Mouse (Mus musculus) adrenal gland, postnatal 25 days (tissue): Measurements from ENCODE around the gene Usp47. TPM values are rescaled to one million over a fixed set of nuclear protein-coding genes. Genes with fewer than 3 reads are reported as not detected.

ENCODE experiments used
- DNase-seq: peaks from one replicate; pipeline ENCODE4 v3.0.0; 2021; ENCODE audit warnings: mixed read lengths
- long read RNA-seq: library from polyadenylated mRNA; stranded (forward); transcript quantifications from one replicate; pipeline ENCODE4 v2.0.0, GENCODE M21; 2021
- total RNA-seq: library from RNA; stranded (reverse); gene quantifications from 2 replicates; pipeline ENCODE4 v1.2.3, GENCODE M21; 2021

Usp47 gene
- total RNA-seq, result 73.4 and 75.9 TPM in 2 replicates
- long read RNA-seq, full-length matches to known transcripts, result 57 of 76 reads
- long read RNA-seq, partial matches to known transcripts, result 12 of 76 reads
- long read RNA-seq, other reads (novel, unspliced or antisense), result 7 of 76 reads

DNA sequence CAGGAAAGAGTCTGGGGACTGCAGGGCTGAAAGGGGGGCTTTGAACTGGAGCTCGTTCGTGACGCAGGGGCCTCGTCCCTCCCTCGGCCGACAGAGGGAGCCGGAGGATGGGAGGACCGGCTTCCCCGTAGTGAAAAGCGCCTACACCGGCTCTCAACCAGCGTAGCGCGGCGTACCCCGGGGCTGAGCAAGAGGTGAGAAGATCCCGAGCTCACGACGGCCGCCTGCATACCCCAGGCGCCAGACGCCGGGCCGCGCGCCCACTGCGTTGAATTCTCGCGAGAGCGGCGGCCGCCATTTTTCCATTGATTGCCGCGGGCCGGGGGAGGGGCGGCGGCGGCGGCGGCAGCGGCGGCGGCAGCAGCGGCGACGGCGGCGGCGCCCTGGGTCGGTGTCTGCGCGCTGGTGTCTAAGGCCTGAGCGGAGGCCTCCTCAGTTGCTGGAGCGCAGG lies at the start of gene Usp47:
Gene Usp47 (plus strand): TSS at position 355 of the 451 bp plus-strand sequence.
- DNase-seq, result peak; percentile 86

DNA sequence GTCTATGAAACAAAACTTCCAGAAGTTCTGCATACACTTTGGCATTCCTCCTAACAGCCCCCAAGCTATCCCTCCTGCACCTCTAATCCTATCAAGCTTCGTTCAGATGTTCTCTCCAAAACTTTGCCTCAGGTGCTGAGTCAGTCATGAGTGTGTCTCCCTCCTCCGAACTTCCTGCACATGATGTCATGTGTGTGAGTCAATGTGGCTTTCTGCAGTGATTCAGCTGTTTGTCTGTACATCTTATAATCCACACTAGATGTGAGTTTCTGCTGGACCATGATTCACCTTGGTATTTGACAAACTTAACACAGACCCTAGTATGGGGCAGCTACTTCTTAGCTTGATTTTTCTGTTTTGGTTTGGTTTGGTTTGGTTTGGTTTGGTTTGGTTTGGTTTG lies 46.9 kb upstream of the Usp47 start:
- DNase-seq, result no peak

- DNase-seq, result no peak
These were observed 45.4 kb upstream of the Usp47 start for GRCm38 (mm10) chr7:111977871-111978270.

- DNase-seq, result no peak
These were observed 41.0 kb upstream of the Usp47 start for GRCm38 (mm10) chr7:111982296-111982695.

DNA sequence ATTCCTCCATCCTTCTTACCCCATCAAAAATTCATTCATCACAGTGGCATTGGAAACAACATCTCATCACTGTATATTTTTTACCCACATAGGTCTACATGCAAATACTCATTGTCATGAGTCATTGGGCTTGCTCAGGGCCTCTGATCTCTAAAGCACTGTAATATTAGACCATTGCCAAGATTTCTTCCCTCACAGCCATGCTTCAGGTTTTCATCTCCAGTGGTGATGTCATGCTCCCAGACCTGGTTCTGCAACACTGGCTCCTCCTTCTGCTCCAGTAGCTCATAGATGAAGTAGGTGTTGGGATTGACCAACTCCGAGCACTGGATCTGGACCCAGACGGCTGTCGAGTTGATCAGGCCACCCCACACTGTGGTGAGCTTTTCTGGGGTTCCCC lies 38.8 kb upstream of the Usp47 start:
- DNase-seq, result no peak

DNA sequence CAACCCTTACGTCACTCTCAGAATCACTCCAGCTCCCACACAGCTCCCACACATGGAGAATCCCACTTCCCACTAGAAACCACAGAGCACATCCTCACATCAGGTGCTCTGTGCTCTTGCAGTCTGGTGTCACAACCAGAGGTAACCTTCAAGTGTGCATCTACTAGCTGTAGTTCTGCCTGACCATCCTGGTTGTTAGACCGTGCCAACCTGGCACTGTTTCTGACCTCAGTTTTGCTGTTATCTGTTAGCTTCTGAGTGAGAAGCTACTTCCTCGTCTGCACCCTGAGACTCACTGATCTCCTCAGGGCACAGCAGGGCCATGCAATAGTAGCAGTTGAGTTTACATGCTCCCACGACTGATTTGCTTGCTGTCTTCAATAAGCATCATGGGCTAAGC lies 38.0 kb upstream of the Usp47 start:
- DNase-seq, result no peak

GRCm38 (mm10) chr7:111986906-111987305 lies 36.4 kb upstream of the Usp47 start:
- DNase-seq, result no peak

DNA sequence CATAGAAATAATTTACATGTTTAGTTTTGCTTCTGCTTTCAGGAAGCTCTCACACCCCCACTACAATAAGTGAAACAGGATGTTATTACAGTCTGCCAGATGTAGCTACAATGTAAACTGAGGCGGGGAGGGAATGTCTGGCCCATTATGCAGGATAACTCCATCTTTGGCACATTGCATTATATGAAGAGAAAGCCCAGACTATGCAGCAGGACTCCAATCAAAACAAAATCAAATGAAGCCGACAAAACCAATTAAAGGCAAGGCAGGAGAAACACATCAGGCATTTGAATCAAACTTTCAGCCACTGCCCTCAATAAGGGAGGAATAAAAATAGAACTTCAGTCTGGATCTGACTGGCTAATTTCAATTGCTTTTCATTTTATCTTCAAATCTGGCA lies 25.9 kb upstream of the Usp47 start:
- DNase-seq, result no peak

DNA sequence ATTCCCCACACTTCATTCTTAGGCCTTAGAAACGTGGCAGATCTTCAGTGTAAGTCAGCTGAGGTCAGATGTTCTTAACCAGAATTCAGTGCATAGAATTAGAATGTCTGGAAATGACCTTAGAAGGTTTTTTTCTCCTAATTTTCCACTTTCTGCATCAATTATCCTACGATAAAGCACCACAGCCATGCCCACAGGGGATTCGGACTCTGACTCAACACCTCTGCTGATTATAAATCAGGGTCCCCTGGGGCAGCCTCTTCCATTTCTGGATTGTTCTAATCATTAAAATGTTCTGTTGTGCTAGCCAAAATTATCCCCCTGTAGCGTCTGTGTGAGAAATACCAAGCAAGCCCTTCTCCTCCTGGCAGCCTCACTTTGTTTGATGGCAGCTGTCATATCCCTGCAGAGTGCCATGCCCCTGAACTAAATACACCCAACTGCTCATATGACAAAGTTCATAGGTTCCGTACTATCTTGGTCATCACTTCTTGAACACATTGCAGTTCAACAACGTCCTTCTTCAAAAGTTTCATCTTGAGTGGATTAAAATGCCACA lies 24.8 kb upstream of the Usp47 start:
- no peak for DNase-seq

DNA sequence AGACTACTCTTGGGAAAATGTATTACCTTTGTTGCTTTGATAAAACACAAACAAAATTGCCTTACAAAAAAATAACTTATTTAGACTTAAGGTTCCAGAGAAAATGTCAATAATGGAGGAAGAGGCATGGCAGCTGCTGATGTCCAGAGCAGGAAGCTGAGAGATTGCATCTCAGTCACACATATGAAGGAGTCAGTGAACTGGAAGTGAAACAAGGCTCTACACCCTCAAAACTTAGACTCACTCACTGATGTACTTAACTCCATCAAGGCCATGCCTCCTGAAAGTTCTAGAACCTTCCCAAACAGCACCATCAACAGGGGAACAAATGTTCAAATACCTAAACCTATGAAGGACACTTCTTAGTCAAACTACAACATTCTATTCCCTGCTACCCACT lies 23.9 kb upstream of the Usp47 start:
- no peak for DNase-seq

GRCm38 (mm10) chr7:112000166-112000565 lies 23.1 kb upstream of the Usp47 start:
- DNase-seq, result no peak

DNA sequence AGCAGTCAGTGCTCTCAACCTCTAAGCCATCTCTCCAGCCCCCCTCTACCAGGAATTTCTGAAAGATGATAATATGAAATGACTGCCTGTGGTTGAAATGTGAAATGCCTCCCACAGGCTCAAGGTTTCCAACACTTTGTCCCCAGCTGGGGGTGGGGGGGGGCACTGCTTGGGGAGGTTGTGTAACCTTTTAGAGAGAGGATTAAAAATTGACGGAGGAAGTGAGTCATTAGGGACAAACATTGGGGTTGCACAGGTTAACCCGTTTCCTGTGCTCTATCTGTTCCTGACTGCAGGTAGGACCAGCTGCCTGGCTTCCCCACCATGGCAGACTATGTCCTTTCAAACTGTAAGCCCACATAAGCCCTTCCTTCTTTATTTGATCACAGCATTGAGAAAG lies 12.8 kb upstream of the Usp47 start:
- DNase-seq, result no peak

DNA sequence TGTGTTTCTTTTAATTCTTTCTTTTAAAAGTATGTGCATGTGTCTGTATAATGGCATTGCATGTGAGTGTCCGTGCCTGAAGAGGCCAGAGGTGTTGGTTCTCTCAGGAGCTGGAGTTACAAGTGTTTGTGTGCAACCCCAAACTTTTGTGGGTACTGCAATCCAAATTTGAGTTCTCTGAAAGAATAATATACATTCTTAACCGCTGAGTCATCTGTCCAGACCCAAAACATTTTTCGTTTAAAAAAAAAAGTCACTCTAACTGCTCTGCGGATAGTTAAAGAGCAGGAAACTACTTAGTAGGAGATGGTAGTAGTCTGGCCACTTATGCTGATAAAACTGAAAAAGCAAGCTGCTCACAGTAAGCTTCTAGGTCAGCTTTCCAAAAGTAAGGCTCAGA lies 12.3 kb upstream of the Usp47 start:
- DNase-seq, result no peak

GRCm38 (mm10) chr7:112012102-112012501 lies 11.2 kb upstream of the Usp47 start:
- peak; percentile 35 for DNase-seq

DNA sequence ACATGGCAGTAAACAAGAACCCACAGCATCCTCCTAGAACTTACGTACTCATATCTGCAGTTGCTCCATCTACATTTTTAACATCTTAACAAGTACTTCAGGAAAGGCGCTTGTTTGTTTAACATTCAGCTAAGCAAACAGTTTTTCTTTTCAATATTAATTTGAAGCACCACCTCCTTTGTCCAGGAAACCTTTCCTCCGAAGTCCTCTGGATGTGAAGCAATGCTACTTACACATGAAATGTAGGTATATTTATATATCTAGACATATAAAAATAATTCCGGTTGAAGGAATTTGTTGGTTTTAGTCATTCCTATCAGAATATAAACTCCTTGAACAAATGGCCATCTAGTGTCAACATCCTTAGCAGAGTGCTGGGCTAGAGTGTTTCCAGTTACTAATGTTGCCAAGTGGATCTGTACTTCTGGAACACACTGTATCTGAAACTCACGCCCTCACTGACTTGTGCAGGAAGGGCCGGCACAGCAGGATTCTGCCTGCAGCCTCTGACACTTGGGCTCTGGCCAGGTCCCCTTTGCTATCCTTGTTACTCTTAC lies 10.6 kb upstream of the Usp47 start:
- no peak for DNase-seq

DNA sequence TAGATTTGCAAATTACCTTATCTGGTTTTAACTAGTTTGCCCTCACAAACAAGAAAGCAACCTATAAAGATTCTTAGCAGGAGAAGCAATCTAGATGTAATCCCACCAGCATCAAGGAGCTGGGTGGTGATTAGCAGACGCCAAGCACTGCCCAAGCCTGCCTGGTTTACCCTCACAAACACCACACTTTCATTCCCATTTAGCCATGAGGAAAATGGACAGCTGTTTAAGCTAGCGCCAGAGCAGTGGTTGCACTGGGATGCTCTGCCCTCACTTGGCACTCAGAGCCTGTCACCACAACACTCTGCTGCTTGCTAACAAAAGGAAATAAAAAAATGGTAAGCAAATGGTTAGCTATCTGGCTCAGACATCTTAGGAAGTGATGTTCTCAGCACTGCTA lies 9.2 kb upstream of the Usp47 start:
- DNase-seq, result no peak

DNA sequence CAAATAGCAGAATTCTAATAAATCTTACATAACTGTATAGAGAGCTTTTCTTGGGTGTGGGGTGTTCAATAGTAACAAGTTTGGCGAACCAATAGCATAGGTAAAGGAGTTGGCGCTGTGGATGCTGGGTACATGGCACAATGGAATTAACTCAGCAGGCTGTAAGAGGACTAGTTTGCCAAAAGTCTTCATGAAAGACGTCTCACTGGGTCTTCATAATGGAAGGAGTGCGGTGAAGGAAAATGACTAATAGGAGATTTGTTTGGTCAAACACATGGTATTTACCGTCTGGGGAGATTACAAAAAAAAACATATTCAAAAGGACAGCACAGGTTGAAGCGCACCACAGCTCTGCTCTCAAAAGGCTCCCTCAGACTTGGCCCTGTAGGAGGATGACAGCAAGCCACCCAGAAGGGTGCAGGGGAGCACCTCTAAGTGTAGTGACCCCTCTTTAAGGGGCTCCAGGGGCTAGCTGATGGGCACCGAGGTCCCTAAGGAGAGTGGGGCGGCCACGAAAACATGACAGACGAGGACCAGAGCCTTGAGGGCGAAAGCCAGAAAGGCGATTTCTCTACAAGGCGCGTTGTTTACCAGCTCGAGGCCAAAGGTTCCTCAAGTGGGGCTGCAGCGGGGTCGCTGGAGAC lies 676 bp upstream of the Usp47 start:
- DNase-seq, result no peak

DNA sequence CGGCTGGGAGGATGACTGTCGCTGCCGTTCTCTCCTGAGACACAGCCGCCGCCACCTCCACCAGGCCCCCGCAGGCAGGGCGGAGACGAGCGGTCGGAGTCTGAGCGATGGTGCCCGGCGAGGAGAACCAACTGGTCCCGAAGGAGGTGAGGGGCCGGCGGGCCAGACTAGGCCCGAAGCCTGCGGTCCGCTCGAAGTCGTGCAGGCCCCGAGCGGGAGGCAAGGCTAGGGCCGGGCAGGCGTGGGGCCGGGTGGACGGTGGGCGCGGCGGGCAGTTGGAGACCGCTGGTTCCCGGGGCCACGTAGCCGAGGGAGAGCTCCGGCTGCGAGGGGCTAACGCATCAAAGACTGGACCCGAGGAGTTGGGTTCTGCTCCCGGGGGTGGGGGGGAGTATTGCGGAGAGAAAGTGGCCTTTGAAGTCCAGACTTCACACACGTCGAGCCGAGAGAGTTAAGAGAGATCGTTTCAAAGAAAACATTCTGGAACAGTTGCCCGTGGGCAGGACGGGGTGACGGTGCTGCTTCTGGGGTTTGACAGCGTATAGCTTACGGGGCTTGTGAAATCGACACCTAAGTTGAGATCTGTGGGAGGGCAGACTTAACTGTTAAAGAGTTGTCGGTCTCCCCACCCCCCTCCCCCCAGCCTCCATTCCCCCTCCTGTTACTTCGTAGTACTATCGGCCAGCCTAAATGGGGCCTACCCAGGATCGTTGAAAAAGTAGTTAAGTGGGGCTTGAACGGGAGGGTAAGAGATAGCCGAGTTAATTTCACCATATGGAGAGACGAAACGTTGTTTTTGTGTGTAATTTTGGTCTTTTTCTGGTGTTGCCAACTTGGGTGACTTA lies 519 bp downstream of the Usp47 start:
- DNase-seq, result peak; percentile 66

DNA sequence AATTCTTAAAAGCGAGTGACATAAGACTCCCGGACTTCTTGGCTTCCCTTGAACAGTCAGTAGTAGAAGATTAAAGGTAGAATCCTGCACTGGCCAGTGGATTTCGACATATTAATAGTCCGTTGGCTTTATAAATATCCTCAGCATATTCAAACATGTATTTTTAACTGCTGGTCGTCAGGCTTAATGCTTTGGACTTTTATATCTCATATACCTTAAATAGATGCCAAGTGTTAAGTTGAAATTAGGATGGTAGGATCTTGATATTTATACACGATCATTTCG lies 1.1 kb downstream of the Usp47 start:
- DNase-seq, result no peak

- no peak for DNase-seq
These were observed 1.6 kb downstream of the Usp47 start for GRCm38 (mm10) chr7:112024856-112025255.

DNA sequence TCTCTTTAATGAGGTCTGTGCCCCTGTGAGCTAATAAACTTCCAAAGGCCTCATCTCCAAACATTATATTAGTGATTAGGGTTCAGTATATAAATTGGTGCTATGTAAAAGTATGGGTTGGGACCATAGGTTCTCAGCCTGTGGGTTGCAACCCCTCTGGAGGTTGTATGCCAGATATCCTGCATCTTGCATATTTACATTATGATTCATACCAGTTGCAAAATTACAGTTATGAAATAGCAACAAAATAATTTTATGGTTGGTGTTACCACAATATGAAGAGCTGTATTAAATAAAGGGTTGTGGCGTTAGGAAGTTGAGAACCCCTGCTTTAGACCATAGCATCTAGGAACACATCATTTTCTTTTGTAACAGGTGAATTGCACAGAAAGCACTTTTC lies 7.3 kb downstream of the Usp47 start:
- no peak for DNase-seq

DNA sequence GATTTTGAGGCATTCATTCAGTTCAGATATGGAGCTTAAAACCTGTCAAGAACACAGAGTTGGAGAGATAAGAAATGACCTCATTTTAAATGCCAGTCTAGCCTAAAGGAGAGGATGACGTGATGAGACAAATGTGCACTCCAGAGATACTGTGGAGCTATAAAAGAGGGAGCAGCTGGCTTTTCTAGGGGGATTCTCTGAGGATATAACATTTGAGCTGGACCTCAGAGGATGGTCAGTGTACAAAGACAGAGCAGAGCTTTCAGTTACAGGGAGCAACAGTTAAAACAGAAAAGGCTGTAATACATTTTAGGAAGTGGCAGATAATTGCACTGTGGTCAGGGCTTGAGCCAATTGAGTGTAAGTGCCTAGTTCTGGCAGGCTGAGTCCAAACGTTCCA lies 12.5 kb downstream of the Usp47 start:
- no peak for DNase-seq

DNA sequence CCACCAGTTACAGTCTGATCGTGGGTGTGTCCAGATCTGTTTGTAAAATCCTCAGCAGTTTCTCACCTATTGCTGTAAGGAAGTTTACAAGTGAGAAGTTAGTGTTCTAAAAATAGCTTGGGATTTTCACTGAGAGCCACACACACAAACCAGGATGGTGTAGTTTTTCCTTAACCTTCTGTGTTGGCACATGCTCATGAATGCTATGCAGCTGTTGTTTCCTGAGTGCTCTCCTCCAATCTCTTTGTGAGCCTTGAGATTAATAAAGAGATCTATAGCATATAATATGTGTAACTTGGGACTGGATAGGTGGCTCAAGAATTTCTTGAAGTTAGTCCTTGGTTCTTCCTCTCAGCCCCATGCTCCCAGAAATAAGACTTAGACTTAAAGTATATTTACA lies 13.3 kb downstream of the Usp47 start:
- no peak for DNase-seq
